Mouse (Mus musculus): ENCODE measurements at regions not wholly inside any gene's neighbourhood (a gene's known extent, or its start where the extent isn't known, plus 50 kb on each side); places are given as distances from the start of the nearest gene placed in this dataset.

GRCm38 (mm10) chr8:77850523-77850922 is 126.3 kb upstream of the Ednra start:
- Histone ChIP-seq H3K4me2 (ENCODE audit: low read depth) (no peak overlapping the region), H3K27ac (ENCODE audit: low read depth, low read length) (no peak overlapping the region), H3K4me1 (ENCODE audit: insufficient read depth) (no peaks in the 10 kb centered on the region), H3K36me3 (ENCODE audit: insufficient read depth) (no peaks in the 10 kb centered on the region), H3K9me3 (ENCODE audit: low read length) (no peaks in the 10 kb centered on the region), H3K27me3 (ENCODE audit: insufficient read depth, low read length) (no peaks in the 10 kb centered on the region), H3K9ac (no peak overlapping the region), H3K4me3 (ENCODE audit: low read depth, low read length) (no peak overlapping the region)
- no peak for TF ChIP-seq CTCF (IDR thresholded peaks at IDR 0.05; ENCODE audit: low read depth)
- WGBS = 47% methylated on average over 5 of the region's 5 CpGs
- DNase-seq (no peak), ATAC-seq (no peak)

GRCm38 (mm10) chr8:77870264-77870663 is 146.0 kb upstream of the Ednra start:
- Histone ChIP-seq H3K4me2 (ENCODE audit: low read depth) (no peak overlapping the region), H3K36me3 (ENCODE audit: insufficient read depth) (no peaks in the 10 kb centered on the region), H3K4me1 (ENCODE audit: insufficient read depth) (no peaks in the 10 kb centered on the region), H3K9me3 (ENCODE audit: low read length) (no peaks in the 10 kb centered on the region), H3K4me3 (ENCODE audit: low read depth, low read length) (no peak overlapping the region), H3K27me3 (ENCODE audit: insufficient read depth, low read length) (no peaks in the 10 kb centered on the region), H3K9ac (no peak overlapping the region), H3K27ac (ENCODE audit: low read depth, low read length) (no peak overlapping the region)
- WGBS = 83% methylated on average over 6 of the region's 6 CpGs
- DNase-seq = no peak
- TF ChIP-seq CTCF (IDR thresholded peaks at IDR 0.05; ENCODE audit: low read depth) = no peak
- no peak for ATAC-seq

- ATAC-seq = no peak
- no peak overlapping the region for H3K4me3 ChIP-seq (ENCODE audit: low read depth, low read length)
- DNase-seq = no peak
- TF ChIP-seq CTCF (IDR thresholded peaks at IDR 0.05; ENCODE audit: low read depth) = no peak
- no peak overlapping the region for H3K27ac ChIP-seq (ENCODE audit: low read depth, low read length)
- H3K9ac ChIP-seq = no peak overlapping the region
- 91% methylated on average over 1 of the region's 1 CpGs for WGBS
- no peaks in the 10 kb centered on the region for H3K27me3 ChIP-seq (ENCODE audit: insufficient read depth, low read length)
- no peak overlapping the region for H3K4me2 ChIP-seq (ENCODE audit: low read depth)
- H3K4me1 ChIP-seq (ENCODE audit: insufficient read depth) = no peaks in the 10 kb centered on the region
- no peaks in the 10 kb centered on the region for H3K36me3 ChIP-seq (ENCODE audit: insufficient read depth)
- no peaks in the 10 kb centered on the region for H3K9me3 ChIP-seq (ENCODE audit: low read length)
Observed at GRCm38 (mm10) chr8:77872771-77873170, 148.5 kb upstream of the Ednra start.

- DNase-seq = no peak
- no peaks in the 10 kb centered on the region for H3K27me3 ChIP-seq (ENCODE audit: insufficient read depth, low read length)
- H3K36me3 ChIP-seq (ENCODE audit: insufficient read depth) = no peaks in the 10 kb centered on the region
- H3K4me3 ChIP-seq (ENCODE audit: low read depth, low read length) = no peak overlapping the region
- H3K4me1 ChIP-seq (ENCODE audit: insufficient read depth) = no peaks in the 10 kb centered on the region
- 87% methylated on average over 3 of the region's 3 CpGs for whole genome bisulfite sequencing
- no peak overlapping the region for H3K9ac ChIP-seq
- no peak overlapping the region for H3K27ac ChIP-seq (ENCODE audit: low read depth, low read length)
- no peak overlapping the region for H3K4me2 ChIP-seq (ENCODE audit: low read depth)
- no peak for ATAC-seq
- TF ChIP-seq CTCF (IDR thresholded peaks at IDR 0.05; ENCODE audit: low read depth) = no peak
- H3K9me3 ChIP-seq (ENCODE audit: low read length) = no peaks in the 10 kb centered on the region
Observed at GRCm38 (mm10) chr8:77919776-77920175, 195.5 kb upstream of the Ednra start.

- ATAC-seq = no peak
- Histone ChIP-seq H3K36me3 (ENCODE audit: insufficient read depth) (no peaks in the 10 kb centered on the region), H3K27me3 (ENCODE audit: insufficient read depth, low read length) (no peaks in the 10 kb centered on the region), H3K4me1 (ENCODE audit: insufficient read depth) (no peaks in the 10 kb centered on the region), H3K9ac (no peak overlapping the region), H3K9me3 (ENCODE audit: low read length) (no peaks in the 10 kb centered on the region), H3K4me2 (ENCODE audit: low read depth) (no peak overlapping the region), H3K4me3 (ENCODE audit: low read depth, low read length) (no peak overlapping the region), H3K27ac (ENCODE audit: low read depth, low read length) (no peak overlapping the region)
- no peak for DNase-seq
- 71% methylated on average over 4 of the region's 4 CpGs for WGBS
- TF ChIP-seq CTCF (IDR thresholded peaks at IDR 0.05; ENCODE audit: low read depth) = no peak
Observed at GRCm38 (mm10) chr8:77921868-77922267, 197.6 kb upstream of the Ednra start.

GRCm38 (mm10) chr8:77947702-77948101 is 223.4 kb upstream of the Ednra start:
- WGBS = 92% methylated on average over 3 of the region's 3 CpGs

GRCm38 (mm10) chr8:77949640-77950039 is 225.4 kb upstream of the Ednra start:
- no peak for TF ChIP-seq CTCF (IDR thresholded peaks at IDR 0.05; ENCODE audit: low read depth)
- no peaks in the 10 kb centered on the region for H3K27me3 ChIP-seq (ENCODE audit: insufficient read depth, low read length)
- H3K36me3 ChIP-seq (ENCODE audit: insufficient read depth) = no peaks in the 10 kb centered on the region
- DNase-seq (no peak), ATAC-seq (no peak)
- no peak overlapping the region for H3K9ac ChIP-seq
- no peak overlapping the region for H3K4me3 ChIP-seq (ENCODE audit: low read depth, low read length)
- H3K9me3 ChIP-seq (ENCODE audit: low read length) = no peaks in the 10 kb centered on the region
- no peaks in the 10 kb centered on the region for H3K4me1 ChIP-seq (ENCODE audit: insufficient read depth)
- no peak overlapping the region for H3K4me2 ChIP-seq (ENCODE audit: low read depth)
- no peak overlapping the region for H3K27ac ChIP-seq (ENCODE audit: low read depth, low read length)
- 95% methylated on average over 5 of the region's 5 CpGs for WGBS

More at GRCm38 (mm10) chr8:77947702-77948101, 223.4 kb upstream of the Ednra start:
- DNase-seq = no peak
- H3K4me3 ChIP-seq (ENCODE audit: low read depth, low read length) = no peak overlapping the region
- no peak overlapping the region for H3K27ac ChIP-seq (ENCODE audit: low read depth, low read length)
- H3K9ac ChIP-seq = no peak overlapping the region
- H3K36me3 ChIP-seq (ENCODE audit: insufficient read depth) = no peaks in the 10 kb centered on the region
- TF ChIP-seq CTCF (IDR thresholded peaks at IDR 0.05; ENCODE audit: low read depth) = no peak
- H3K4me1 ChIP-seq (ENCODE audit: insufficient read depth) = no peaks in the 10 kb centered on the region
- ATAC-seq = no peak
- H3K27me3 ChIP-seq (ENCODE audit: insufficient read depth, low read length) = no peaks in the 10 kb centered on the region
- H3K9me3 ChIP-seq (ENCODE audit: low read length) = no peaks in the 10 kb centered on the region
- no peak overlapping the region for H3K4me2 ChIP-seq (ENCODE audit: low read depth)
